Mouse (Mus musculus) CH12.LX (cell line): ENCODE results near the gene Ifrd2. TPM values are rescaled to one million over a fixed set of nuclear protein-coding genes. Genes with fewer than 3 reads are reported as not detected.

Experiments used
- DNase-seq: peaks from one replicate; pipeline ENCODE4 v3.0.0-alpha.2; 2013; ENCODE audit errors: extremely low read depth
- H3K27ac ChIP-seq: 2 replicates; pipeline ENCODE4 v1.5.1; 2012; ENCODE audit warnings: low read depth, mild to moderate bottlenecking, control low read depth, moderate library complexity; ENCODE audit not compliant: insufficient read depth
- H3K27me3 ChIP-seq: replicated peaks from 2 replicates; pipeline ENCODE3; 2012; ENCODE audit warnings: inconsistent platforms
- H3K36me3 ChIP-seq, 2 experiments: replicated peaks in 1 of 2; 2 replicates each; pipeline versions ENCODE3 to v1.6.1; 2012; ENCODE audit warnings: inconsistent platforms in 1 of 2, low read length in 1 of 2, mild to moderate bottlenecking in 1 of 2, mixed read lengths in 1 of 2, moderate library complexity in 1 of 2; ENCODE audit not compliant: control insufficient read depth in 1 of 2, insufficient read depth in 1 of 2
- H3K4me1 ChIP-seq, 2 experiments: 2 replicates each; pipeline ENCODE4 v1.6.1; 2012; ENCODE audit warnings: inconsistent platforms in 1 of 2, moderate library complexity in 1 of 2; ENCODE audit not compliant: insufficient read depth in 2 of 2, control insufficient read depth in 1 of 2
- H3K4me2 ChIP-seq: 2 replicates; pipeline ENCODE4 v1.6.1; 2012; ENCODE audit warnings: low read depth, mild to moderate bottlenecking, control low read depth; ENCODE audit not compliant: poor library complexity, insufficient read depth, severe bottlenecking
- H3K4me3 ChIP-seq, 3 experiments: fragments of 150-350 bp in 1 of 3; sonication (generic) in 1 of 3; replicated peaks in 1 of 3; 2 replicates each; pipeline versions ENCODE3 to v1.5.1; 2011 to 2012; ENCODE audit warnings: low read depth in 2 of 3, low read length in 2 of 3, mild to moderate bottlenecking in 2 of 3, moderate library complexity in 2 of 3, control low read depth in 1 of 3, improper control_type of control experiment in 1 of 3, inconsistent platforms in 1 of 3, mixed read lengths in 1 of 3; ENCODE audit not compliant: poor library complexity in 1 of 3
- H3K79me2 ChIP-seq: replicated peaks from 2 replicates; pipeline ENCODE4 v1.6.1; 2012; ENCODE audit warnings: mild to moderate bottlenecking, moderate library complexity; ENCODE audit not compliant: control insufficient read depth, poor library complexity, insufficient read depth, severe bottlenecking; ENCODE audit errors: extremely low read depth
- H3K9ac ChIP-seq: 2 replicates; pipeline ENCODE4 v1.6.1; 2012; ENCODE audit warnings: low read depth, mild to moderate bottlenecking, control low read depth, moderate library complexity; ENCODE audit not compliant: insufficient read depth
- H3K9me3 ChIP-seq: replicated peaks from 2 replicates; pipeline ENCODE3; 2012; ENCODE audit warnings: low read length, inconsistent platforms, mixed read lengths
- BHLHE40 ChIP-seq: IDR thresholded peaks from 2 replicates; pipeline ENCODE4 v1.6.1; 2011; ENCODE audit warnings: mild to moderate bottlenecking, low read depth, low read length, improper control_type of control experiment
- CHD1 ChIP-seq: IDR thresholded peaks from 2 replicates; pipeline ENCODE4 v1.6.1; 2012; ENCODE audit warnings: low read depth, low read length, improper control_type of control experiment, inconsistent platforms
- CHD2 ChIP-seq: IDR thresholded peaks from 2 replicates; pipeline ENCODE4 v1.6.1; 2011; ENCODE audit warnings: low read length, improper control_type of control experiment
- E2F4 ChIP-seq: IDR thresholded peaks from 2 replicates; pipeline ENCODE4 v1.6.1; 2011; ENCODE audit warnings: low read depth, low read length, improper control_type of control experiment; ENCODE audit not compliant: insufficient replicate concordance
- EP300 ChIP-seq: IDR thresholded peaks from 2 replicates; pipeline ENCODE4 v1.6.1; 2011; ENCODE audit warnings: low read length, improper control_type of control experiment
- HCFC1 ChIP-seq: IDR thresholded peaks from 2 replicates; pipeline ENCODE4 v1.6.1; 2012; ENCODE audit warnings: low read depth, mild to moderate bottlenecking, inconsistent platforms, low read length, improper control_type of control experiment
- JUN ChIP-seq: IDR thresholded peaks from 2 replicates; pipeline ENCODE4 v1.6.1; 2011; ENCODE audit warnings: low read depth, mild to moderate bottlenecking, low read length, improper control_type of control experiment, moderate library complexity; ENCODE audit not compliant: insufficient read depth
- JUND ChIP-seq: conservative IDR thresholded peaks from 2 replicates; pipeline ENCODE4 v1.6.1; 2011; ENCODE audit warnings: low read depth, low read length, improper control_type of control experiment
- KAT2A ChIP-seq: IDR thresholded peaks from 2 replicates; pipeline ENCODE4 v1.6.1; 2012; ENCODE audit warnings: low read length, improper control_type of control experiment, inconsistent platforms; ENCODE audit not compliant: insufficient replicate concordance
- MAFK ChIP-seq: IDR thresholded peaks from 2 replicates; pipeline ENCODE4 v1.6.1; 2011; ENCODE audit warnings: low read length, improper control_type of control experiment; ENCODE audit not compliant: insufficient replicate concordance
- MAX ChIP-seq: IDR thresholded peaks from 2 replicates; pipeline ENCODE4 v1.6.1; 2011; ENCODE audit warnings: low read length, improper control_type of control experiment
- MAZ ChIP-seq: IDR thresholded peaks from 2 replicates; pipeline ENCODE4 v1.6.1; 2012; ENCODE audit warnings: low read depth, mild to moderate bottlenecking, inconsistent platforms, low read length, improper control_type of control experiment, moderate library complexity
- MXI1 ChIP-seq: IDR thresholded peaks from 2 replicates; pipeline ENCODE4 v1.6.1; 2011; ENCODE audit warnings: mild to moderate bottlenecking, low read depth, low read length, improper control_type of control experiment
- POLR2A ChIP-seq: IDR thresholded peaks from 2 replicates; pipeline ENCODE4 v1.6.1; 2011; ENCODE audit warnings: low read depth, mild to moderate bottlenecking, improper control_type of control experiment, low read length
- POLR2AphosphoS2 ChIP-seq: IDR thresholded peaks from 2 replicates; pipeline ENCODE4 v1.6.1; 2011; ENCODE audit warnings: low read depth, low read length, improper control_type of control experiment
- RCOR1 ChIP-seq: conservative IDR thresholded peaks from 2 replicates; pipeline ENCODE4 v1.6.1; 2012; ENCODE audit warnings: low read depth, mild to moderate bottlenecking, inconsistent platforms, low read length, improper control_type of control experiment
- SMC3 ChIP-seq: IDR thresholded peaks from 2 replicates; pipeline ENCODE4 v1.6.1; 2011; ENCODE audit warnings: low read depth, low read length, improper control_type of control experiment
- TBP ChIP-seq: conservative IDR thresholded peaks from 2 replicates; pipeline ENCODE4 v1.6.1; 2011; ENCODE audit warnings: low read depth, low read length, improper control_type of control experiment
- TCF12 ChIP-seq: IDR thresholded peaks from 2 replicates; pipeline ENCODE4 v1.6.1; 2014; ENCODE audit warnings: low read depth, mild to moderate bottlenecking, inconsistent platforms, low read length, improper control_type of control experiment
- USF1 ChIP-seq: IDR thresholded peaks from 2 replicates; pipeline ENCODE4 v1.6.1; 2014; ENCODE audit warnings: low read depth, mild to moderate bottlenecking, inconsistent platforms, low read length, improper control_type of control experiment
- USF2 ChIP-seq: conservative IDR thresholded peaks from 2 replicates; pipeline ENCODE4 v1.6.1; 2011; ENCODE audit warnings: low read depth, low read length, improper control_type of control experiment
- ZC3H11A ChIP-seq: IDR thresholded peaks from 2 replicates; pipeline ENCODE4 v1.6.1; 2012; ENCODE audit warnings: low read depth, mild to moderate bottlenecking, inconsistent platforms, low read length, improper control_type of control experiment
- ZNF384 ChIP-seq: IDR thresholded peaks from 2 replicates; pipeline ENCODE4 v1.6.1; 2012; ENCODE audit warnings: low read depth, low read length, improper control_type of control experiment, inconsistent platforms
- dilution Hi-C: fragments of 300-500 bp; cut with MboI; formaldehyde crosslinking; loops from 2 replicates; pipeline ENCODE4 v1.14.3; 2020; ENCODE audit warnings: low sequenced_read_pairs; ENCODE audit not compliant: extremely low pct_unique_long_range_greater_than_20kb, extremely low pct_ligation_motif_present
- in situ Hi-C: fragments of 300-500 bp; cut with MboI; formaldehyde crosslinking; loops from 3 replicates; pipeline ENCODE4 v1.14.3; 2019; ENCODE audit warnings: low sequenced_read_pairs, low pct_ligation_motif_present, low pct_unique_long_range_greater_than_20kb, mixed read lengths
- polyA plus RNA-seq: library from polyadenylated mRNA; unstranded; fragments of >175 nt; gene quantifications from 2 replicates; pipeline ENCODE4 v1.2.1, GENCODE M21; 2012; ENCODE audit warnings: low read depth; ENCODE audit not compliant: insufficient read length
- total RNA-seq, 2 experiments: library from RNA; depleted of rRNA; stranded (reverse); fragments of 300-350 nt in 1 of 2; fragments of >200 nt in 1 of 2; gene quantifications; 2 replicates each; pipeline ENCODE4 v1.2.3; 2012 to 2014

Ifrd2 gene
- total and polyA plus RNA-seq, 3 experiments, result 62.8 to 143 (median 91.3) TPM

DNA sequence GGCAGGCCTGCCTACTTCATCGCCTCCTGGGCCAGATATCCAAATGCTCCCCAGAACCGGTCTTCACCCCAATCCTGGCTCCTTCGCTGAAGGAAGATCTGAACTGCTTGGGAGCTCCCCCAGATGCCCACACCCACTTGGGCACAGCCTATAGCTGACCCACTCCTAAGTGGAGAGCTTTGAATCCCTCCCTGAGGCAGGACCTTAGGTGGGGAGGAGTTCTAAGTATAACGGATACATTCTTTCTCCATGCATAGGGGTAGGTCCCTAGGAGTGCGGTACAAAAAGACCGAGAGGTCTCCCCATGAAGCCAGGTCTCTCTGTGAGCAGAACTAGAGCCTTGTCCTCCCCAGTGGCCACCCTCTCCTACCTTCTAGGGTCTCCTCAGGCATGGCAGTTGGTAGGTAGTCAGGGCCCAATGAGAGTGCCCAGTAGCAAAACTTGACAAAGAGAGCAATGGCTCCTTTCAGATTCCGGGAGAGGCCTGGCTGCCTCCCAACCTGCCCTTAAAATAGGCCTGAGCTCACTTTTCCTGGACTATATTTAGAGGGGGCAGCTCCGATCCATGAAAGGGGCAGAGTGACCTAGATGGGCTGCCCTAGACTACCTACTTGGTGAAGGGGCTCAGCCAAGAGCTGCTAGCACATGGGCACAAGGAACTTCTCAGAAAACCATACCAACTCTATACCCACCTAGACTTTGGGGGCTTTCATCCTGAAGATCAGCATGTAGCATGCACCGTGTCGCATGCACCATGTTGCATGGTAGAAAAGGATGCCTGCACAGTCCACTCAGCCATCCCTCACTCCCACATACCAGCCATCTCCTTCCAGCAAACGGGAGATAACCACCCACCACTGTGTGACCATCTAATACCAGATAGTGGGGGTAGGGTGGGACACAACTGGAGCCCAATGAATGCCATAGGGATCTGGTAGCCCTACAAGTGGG, 9.5 kb downstream of the Ifrd2 start:
- Histone ChIP-seq H3K27ac (no peak overlapping the region), H3K4me2 (no peak overlapping the region), H3K9me3 (no peaks in the 10 kb centered on the region), H3K36me3 (peaks cover 26 to 95% of the 10 kb centered on the region in 2 experiments), H3K4me3 (no peak overlapping the region), H3K9ac (no peak overlapping the region), H3K27me3 (no peaks in the 10 kb centered on the region), H3K79me2 (no peaks in the 10 kb centered on the region), H3K4me1 (peaks cover 7 to 13% of the 10 kb centered on the region in 2 experiments)
- in situ Hi-C loops (no loop called here), dilution Hi-C loops (no loop called here)
- no peak for TF ChIP-seq BHLHE40
- no peak for TF ChIP-seq CHD1
- TF ChIP-seq POLR2AphosphoS2, result 0 out of 2 replicates have a peak, but pooled peaks have one; percentile 28
- no peak for DNase-seq

DNA sequence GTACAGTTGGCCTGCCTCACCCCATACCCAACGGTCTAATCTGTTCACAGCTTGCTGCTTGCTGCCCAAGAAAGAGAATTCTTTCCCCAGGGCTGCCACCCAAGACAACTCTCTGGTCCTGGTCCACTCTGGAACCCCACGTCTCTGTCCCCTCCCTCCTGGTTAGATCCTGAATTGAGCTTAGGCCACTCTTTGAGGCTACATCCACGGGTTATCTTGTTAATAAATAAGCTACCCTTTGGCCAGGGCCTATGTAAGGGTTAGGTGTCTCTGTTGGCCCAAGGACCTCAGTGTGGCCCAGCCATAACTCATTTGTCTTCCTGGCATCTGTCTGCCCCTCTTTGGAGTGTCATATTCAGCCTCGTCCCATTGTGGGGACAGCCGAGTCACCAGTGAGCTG, 10.9 kb downstream of the Ifrd2 start:
- H3K27me3 ChIP-seq, result no peaks in the 10 kb centered on the region
- no peak for TF ChIP-seq ZNF384
- TF ChIP-seq MAZ, result no peak
- TF ChIP-seq, all 38 proteins: peak for 0
- no peak overlapping the region for H3K9ac ChIP-seq
- dilution Hi-C loops, result no loop called here
- H3K4me3 ChIP-seq, result no peak overlapping the region
- H3K79me2 ChIP-seq, result no peaks in the 10 kb centered on the region
- H3K4me2 ChIP-seq, result no peak overlapping the region
- no peak for DNase-seq
- in situ Hi-C loops, result no loop called here
- no peak overlapping the region for H3K27ac ChIP-seq
- peaks cover 13 to 81% of the 10 kb centered on the region in 2 experiments for H3K36me3 ChIP-seq
- H3K9me3 ChIP-seq, result no peaks in the 10 kb centered on the region
- H3K4me1 ChIP-seq, result peaks cover 16 to 28% of the 10 kb centered on the region in 2 experiments

DNA sequence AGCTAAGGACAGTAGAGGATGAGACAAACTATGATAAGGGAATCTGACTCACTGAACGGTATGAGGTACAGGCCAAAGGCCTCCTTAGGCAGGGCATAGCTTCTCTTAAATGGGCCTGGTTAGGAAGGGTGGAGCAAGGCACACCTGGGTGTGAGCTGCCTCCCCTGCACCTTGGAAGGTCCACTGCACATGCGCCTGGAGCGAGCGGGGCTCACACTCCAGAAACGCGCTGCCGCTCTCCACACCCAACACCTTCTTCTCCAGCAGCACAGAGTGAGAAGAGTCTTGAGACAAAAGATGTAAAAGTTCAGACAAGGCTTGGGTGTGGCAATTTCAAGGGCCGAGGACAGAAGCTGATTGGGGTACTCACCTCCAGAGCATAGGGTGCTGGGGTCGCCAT, 12.0 kb downstream of the Ifrd2 start:
- H3K27me3 ChIP-seq, result no peaks in the 10 kb centered on the region
- H3K36me3 ChIP-seq, result peaks cover 4 to 70% of the 10 kb centered on the region in 2 experiments
- TF ChIP-seq JUN, result no peak
- no peak for TF ChIP-seq KAT2A
- TF ChIP-seq CHD2, result no peak
- TF ChIP-seq USF1, result no peak
- TF ChIP-seq E2F4, result no peak
- TF ChIP-seq MXI1, result no peak
- no peak for TF ChIP-seq MAX
- TF ChIP-seq RCOR1, result no peak
- no peak for TF ChIP-seq BHLHE40
- TF ChIP-seq EP300, result no peak
- no peak for TF ChIP-seq USF2
- no peak for TF ChIP-seq MAFK
- no peak for TF ChIP-seq TCF12
- TF ChIP-seq ZNF384, result no peak
- TF ChIP-seq TBP, result no peak
- TF ChIP-seq POLR2A, result no peak
- no peak for TF ChIP-seq JUND
- TF ChIP-seq ZC3H11A, result no peak
- no peak for TF ChIP-seq HCFC1
- no peak for TF ChIP-seq SMC3
- no peaks in the 10 kb centered on the region for H3K9me3 ChIP-seq
- H3K4me1 ChIP-seq, result peaks cover 24 to 39% of the 10 kb centered on the region in 2 experiments
- no peak overlapping the region for H3K27ac ChIP-seq
- H3K9ac ChIP-seq, result no peak overlapping the region
- dilution Hi-C loops (no loop called here), in situ Hi-C loops (no loop called here)
- H3K4me2 ChIP-seq, result no peak overlapping the region
- no peak overlapping the region for H3K4me3 ChIP-seq
- DNase-seq, result no peak
- no peaks in the 10 kb centered on the region for H3K79me2 ChIP-seq
